Mouse (Mus musculus): ENCODE data around the gene Ern1. TPM values are rescaled to one million over a fixed set of nuclear protein-coding genes. Genes with fewer than 3 reads are reported as not detected.
"Not testable (repeated sequence)": the region's sequence is repeated elsewhere in the genome, so short reads cannot be mapped to it uniquely, and the experiment has no call there.

The Ern1 gene
- polyA plus RNA-seq, 1 experiment from 2014 or later, result 6.3 TPM

DNA sequence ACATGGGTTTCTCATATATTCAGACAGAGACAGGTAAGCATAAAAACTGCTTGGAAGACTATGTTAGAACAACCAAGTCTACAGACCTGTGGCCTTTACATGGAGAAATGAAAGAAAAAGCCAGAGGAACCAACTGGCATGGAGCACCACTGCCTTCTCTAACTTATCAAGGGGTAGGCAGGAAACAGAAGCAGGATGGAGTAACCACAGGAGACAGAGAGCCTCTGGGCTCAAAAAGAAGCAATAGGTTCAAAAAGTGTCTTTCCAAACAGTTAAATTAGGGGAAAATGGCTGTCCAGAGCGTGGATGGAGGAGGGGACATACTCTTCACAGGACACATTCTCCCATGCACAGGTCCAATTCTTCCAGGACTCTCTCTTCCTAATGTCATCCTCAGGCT is 16.0 kb downstream of the Ern1 start:
- H3K9ac ChIP-seq, result no peak overlapping the region
- no peaks in the 10 kb centered on the region for H3K4me1 ChIP-seq
- no peaks in the 10 kb centered on the region for H3K9me3 ChIP-seq
- H3K4me3 ChIP-seq, result no peak overlapping the region
- H3K36me3 ChIP-seq, result no peaks in the 10 kb centered on the region
- H3K27ac ChIP-seq, result no peak overlapping the region
- no peaks in the 10 kb centered on the region for H3K27me3 ChIP-seq (replicated peaks)
- ATAC-seq (ENCODE audit: low FRiP score, low read depth), result no peak
- H3K4me2 ChIP-seq (replicated peaks), result no peak overlapping the region
- 96% methylated on average over 1 of the region's 1 CpGs for WGBS

DNA sequence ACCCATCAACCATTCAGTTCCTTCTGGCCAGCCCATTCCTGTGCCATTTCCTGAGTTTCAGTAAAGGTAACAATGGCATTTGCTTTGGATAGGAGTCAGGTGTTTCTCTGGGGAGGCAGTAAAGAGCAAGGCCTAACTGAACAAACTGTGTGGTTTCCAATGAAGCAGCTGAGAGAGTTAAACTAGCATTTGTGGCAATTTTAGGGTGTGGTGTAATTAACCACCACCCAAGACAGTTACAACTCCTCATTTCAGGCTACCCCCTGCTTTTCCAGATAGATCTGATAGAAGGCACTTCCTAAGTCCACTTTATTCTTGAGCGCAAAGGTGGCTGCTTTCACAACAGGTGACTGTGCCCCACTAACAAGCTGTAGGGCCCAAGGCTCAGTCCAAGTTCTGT is 19.1 kb downstream of the Ern1 start:
- no peaks in the 10 kb centered on the region for H3K36me3 ChIP-seq
- no peaks in the 10 kb centered on the region for H3K27me3 ChIP-seq (replicated peaks)
- no peak overlapping the region for H3K27ac ChIP-seq
- H3K4me3 ChIP-seq, result no peak overlapping the region
- WGBS, result 88% methylated on average over 1 of the region's 1 CpGs
- no peak overlapping the region for H3K9ac ChIP-seq
- H3K4me1 ChIP-seq, result no peaks in the 10 kb centered on the region
- no peak overlapping the region for H3K4me2 ChIP-seq (replicated peaks)
- ATAC-seq (ENCODE audit: low FRiP score, low read depth), result no peak
- no peaks in the 10 kb centered on the region for H3K9me3 ChIP-seq

DNA sequence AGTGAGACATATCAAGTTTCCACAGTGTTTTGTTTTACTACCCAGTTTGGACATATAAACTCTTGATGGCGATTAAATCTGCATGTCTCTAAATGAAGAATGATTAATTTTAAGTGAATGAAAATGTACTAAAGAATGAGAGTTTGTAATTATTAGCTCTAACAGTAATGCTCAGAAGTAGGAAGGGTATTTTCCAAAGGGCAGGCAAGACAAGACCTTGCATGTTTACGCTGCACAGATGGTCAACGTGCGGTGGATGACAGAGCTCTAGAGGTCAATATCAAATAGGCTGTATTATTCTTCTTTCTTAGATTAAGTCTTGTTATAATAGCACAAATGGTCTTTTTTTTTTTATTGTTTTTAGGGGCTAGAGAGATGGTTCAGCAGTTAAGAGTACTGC is 21.7 kb downstream of the Ern1 start:
- 94% methylated on average over 4 of the region's 4 CpGs for WGBS
- Histone ChIP-seq H3K4me3 (no peak overlapping the region), H3K36me3 (no peaks in the 10 kb centered on the region), H3K27ac (no peak overlapping the region), H3K27me3 (replicated peaks) (no peaks in the 10 kb centered on the region), H3K4me1 (no peaks in the 10 kb centered on the region), H3K4me2 (replicated peaks) (no peak overlapping the region), H3K9ac (no peak overlapping the region), H3K9me3 (no peaks in the 10 kb centered on the region)
- ATAC-seq (ENCODE audit: low FRiP score, low read depth), result no peak

DNA sequence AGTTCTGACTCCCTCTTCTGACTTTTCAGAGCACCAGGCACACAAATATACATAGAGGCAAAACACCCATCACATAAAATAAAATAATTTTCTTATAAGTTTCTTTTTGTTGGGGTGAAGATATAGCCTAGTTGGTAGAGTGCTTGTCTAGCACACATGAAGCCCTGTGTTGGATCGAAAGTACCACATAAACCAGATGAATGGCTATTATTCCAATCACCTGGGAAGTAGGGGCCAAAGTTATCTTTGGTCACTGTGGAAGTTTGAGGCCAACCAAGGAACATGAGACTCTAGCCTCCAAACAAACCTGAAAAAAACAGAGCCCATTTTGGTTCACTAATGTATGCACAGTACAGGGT is 22.1 kb downstream of the Ern1 start:
- no peaks in the 10 kb centered on the region for H3K4me1 ChIP-seq
- no peaks in the 10 kb centered on the region for H3K9me3 ChIP-seq
- H3K9ac ChIP-seq, result no peak overlapping the region
- no peak for ATAC-seq (ENCODE audit: low FRiP score, low read depth)
- no peaks in the 10 kb centered on the region for H3K27me3 ChIP-seq (replicated peaks)
- no peak overlapping the region for H3K4me3 ChIP-seq
- H3K36me3 ChIP-seq, result no peaks in the 10 kb centered on the region
- no peak overlapping the region for H3K27ac ChIP-seq
- H3K4me2 ChIP-seq (replicated peaks), result no peak overlapping the region
- WGBS, result 92% methylated on average over 1 of the region's 1 CpGs

DNA sequence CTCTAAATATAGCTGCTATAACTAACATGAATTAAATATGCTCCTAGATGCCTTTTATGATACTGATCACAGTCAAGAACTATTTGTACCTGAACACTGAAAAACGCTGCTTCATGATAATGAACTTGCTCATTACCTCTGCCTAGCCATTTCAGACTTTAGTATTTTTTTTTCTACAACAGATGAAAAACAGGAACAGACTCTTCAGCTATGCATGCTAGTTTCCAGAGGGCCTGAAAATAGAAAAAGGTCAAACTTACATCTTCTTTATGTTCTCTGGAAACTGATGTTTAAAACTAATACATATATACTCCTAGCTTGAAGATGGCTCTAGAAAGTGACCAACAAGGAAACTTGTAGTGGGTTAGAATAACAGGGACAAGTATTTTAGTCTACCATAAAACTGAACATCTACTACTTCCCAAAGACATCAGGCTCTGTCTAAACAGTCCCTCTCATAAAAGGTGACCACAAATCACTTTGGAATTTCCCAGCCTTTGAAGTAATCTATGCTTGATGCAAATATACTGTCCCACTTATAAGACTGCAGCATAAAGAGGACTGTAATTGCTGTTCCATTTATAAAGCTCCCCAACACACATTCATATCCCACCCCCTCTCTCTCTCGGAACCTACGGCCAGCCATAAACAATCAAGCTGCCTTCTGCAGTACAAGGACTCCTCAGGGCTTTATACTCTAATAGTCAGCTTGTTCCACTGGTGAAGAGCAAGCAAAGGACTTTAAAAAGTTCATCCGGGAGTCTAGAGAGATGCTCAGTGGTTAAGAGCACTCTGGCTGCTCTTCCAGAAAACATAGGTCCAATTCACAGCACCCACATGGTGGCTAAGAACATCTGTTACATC is 22.7 kb downstream of the Ern1 start:
- ATAC-seq (ENCODE audit: low FRiP score, low read depth), result no peak
- Histone ChIP-seq H3K9me3 (no peaks in the 10 kb centered on the region), H3K36me3 (no peaks in the 10 kb centered on the region), H3K4me3 (no peak overlapping the region), H3K27me3 (replicated peaks) (no peaks in the 10 kb centered on the region), H3K4me1 (no peaks in the 10 kb centered on the region), H3K27ac (no peak overlapping the region), H3K9ac (no peak overlapping the region), H3K4me2 (replicated peaks) (no peak overlapping the region)
- 65% methylated on average over 4 of the region's 4 CpGs for WGBS

DNA sequence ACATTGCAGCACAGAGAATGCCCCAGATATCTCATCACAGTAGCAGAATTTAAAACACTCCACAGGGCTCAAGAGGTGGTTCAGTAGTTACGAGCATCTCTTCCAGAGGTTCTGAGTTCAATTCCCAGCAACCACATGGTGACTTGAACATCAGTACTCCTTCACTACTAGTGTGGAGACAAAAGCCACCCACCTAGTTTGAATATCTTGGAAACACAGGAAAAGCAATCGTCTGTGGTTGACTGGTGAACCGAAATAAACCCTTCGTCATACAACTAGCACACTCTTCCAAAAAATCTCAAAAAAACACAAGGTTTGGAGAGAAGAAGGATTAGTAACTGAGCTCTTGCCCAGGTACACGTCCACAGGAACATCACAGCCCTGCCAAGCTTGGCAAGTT is 23.8 kb downstream of the Ern1 start:
- Histone ChIP-seq H3K9me3 (no peaks in the 10 kb centered on the region), H3K4me1 (no peaks in the 10 kb centered on the region), H3K36me3 (no peaks in the 10 kb centered on the region), H3K9ac (no peak overlapping the region), H3K27me3 (replicated peaks) (no peaks in the 10 kb centered on the region), H3K4me2 (replicated peaks) (no peak overlapping the region), H3K27ac (no peak overlapping the region), H3K4me3 (no peak overlapping the region)
- WGBS, result 79% methylated on average over 5 of the region's 5 CpGs
- ATAC-seq (ENCODE audit: low FRiP score, low read depth), result no peak

DNA sequence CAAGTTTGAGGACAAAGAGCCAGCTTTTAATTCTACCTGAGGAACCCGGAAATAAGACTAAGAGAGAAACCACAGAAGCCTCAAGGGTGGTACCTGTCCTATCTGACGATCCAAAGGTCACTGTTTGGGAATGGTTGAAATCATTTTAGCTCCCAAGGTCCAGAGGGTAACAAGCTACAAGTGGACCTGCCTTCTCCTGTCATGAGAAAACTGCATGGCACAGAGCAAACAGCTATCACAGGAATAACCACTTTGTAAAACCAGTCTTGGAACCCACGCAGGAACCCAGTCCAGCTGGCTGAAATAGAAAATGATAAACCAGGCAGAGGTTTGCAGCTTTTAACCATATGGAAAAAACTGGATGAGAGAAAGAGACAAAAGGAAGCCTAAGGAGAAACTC is 25.3 kb downstream of the Ern1 start:
- H3K36me3 ChIP-seq, result no peaks in the 10 kb centered on the region
- ATAC-seq (ENCODE audit: low FRiP score, low read depth), result no peak
- no peak overlapping the region for H3K4me3 ChIP-seq
- no peaks in the 10 kb centered on the region for H3K9me3 ChIP-seq
- no peaks in the 10 kb centered on the region for H3K27me3 ChIP-seq (replicated peaks)
- H3K4me2 ChIP-seq (replicated peaks), result no peak overlapping the region
- 85% methylated on average over 3 of the region's 3 CpGs for WGBS
- H3K27ac ChIP-seq, result no peak overlapping the region
- no peaks in the 10 kb centered on the region for H3K4me1 ChIP-seq
- no peak overlapping the region for H3K9ac ChIP-seq

DNA sequence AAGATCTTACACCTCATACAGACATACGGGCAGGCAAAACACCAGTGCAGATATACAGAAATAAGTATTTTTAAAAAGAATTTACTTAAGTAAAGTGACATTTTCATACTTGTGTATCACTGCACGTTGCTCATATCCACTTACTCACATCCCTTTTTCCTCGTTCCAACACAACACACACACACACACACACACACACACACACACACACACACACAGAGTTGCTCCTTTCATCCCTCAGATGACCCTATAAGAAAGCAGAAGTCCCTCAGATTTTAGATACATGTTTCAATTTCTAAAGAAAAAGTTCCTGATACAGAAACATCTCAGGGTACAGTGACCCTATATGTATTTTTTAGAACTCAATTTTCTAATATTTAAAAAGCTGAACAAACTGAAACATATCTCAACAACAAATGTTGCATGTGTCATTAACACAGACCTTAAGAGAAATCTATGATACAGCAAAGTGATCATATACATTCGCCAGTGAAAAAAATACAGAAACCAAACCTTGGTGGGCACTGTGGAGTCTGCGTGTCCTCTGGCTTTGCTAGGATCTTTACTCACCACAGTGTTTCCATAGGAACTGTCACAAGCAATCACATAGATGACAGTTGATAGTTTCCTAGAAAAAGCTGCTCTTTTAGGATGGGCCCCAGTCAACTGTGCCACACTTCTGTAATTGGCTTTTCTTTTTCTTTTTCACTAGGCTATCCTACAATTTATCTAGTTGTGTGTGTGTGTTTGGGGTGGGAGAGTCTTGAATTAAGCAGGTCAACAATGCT is 26.3 kb downstream of the Ern1 start:
- H3K4me1 ChIP-seq, result no peaks in the 10 kb centered on the region
- no peak for ATAC-seq (ENCODE audit: low FRiP score, low read depth)
- no peak overlapping the region for H3K4me2 ChIP-seq (replicated peaks)
- no peak overlapping the region for H3K27ac ChIP-seq
- no peak overlapping the region for H3K4me3 ChIP-seq
- 88% methylated on average over 5 of the region's 5 CpGs for WGBS
- H3K36me3 ChIP-seq, result no peaks in the 10 kb centered on the region
- no peaks in the 10 kb centered on the region for H3K27me3 ChIP-seq (replicated peaks)
- H3K9ac ChIP-seq, result no peak overlapping the region
- H3K9me3 ChIP-seq, result no peaks in the 10 kb centered on the region

DNA sequence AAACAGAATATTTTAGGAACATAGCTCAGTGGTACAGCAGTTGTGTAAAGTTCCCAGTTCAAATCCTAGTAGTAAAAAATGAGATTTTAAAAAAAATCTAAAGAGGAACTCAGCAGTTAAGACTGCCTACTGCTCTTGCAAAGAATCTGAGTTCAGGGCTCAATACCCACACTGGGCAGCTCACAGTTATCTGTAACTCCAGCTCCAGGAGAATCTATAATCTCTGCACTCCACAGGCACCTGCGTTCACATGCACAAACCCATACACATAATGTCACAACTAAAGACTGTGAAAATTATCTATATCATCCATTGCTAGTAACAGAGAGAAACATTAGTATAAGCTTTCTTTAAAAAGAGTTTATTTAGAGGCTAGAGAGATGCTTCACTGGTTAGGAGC is 27.0 kb downstream of the Ern1 start:
- ATAC-seq (ENCODE audit: low FRiP score, low read depth), result no peak
- Histone ChIP-seq H3K9ac (no peak overlapping the region), H3K36me3 (no peaks in the 10 kb centered on the region), H3K4me1 (no peaks in the 10 kb centered on the region), H3K27me3 (replicated peaks) (no peaks in the 10 kb centered on the region), H3K4me3 (no peak overlapping the region), H3K4me2 (replicated peaks) (no peak overlapping the region), H3K27ac (no peak overlapping the region), H3K9me3 (no peaks in the 10 kb centered on the region)
- WGBS, result 96% methylated on average over 1 of the region's 1 CpGs

DNA sequence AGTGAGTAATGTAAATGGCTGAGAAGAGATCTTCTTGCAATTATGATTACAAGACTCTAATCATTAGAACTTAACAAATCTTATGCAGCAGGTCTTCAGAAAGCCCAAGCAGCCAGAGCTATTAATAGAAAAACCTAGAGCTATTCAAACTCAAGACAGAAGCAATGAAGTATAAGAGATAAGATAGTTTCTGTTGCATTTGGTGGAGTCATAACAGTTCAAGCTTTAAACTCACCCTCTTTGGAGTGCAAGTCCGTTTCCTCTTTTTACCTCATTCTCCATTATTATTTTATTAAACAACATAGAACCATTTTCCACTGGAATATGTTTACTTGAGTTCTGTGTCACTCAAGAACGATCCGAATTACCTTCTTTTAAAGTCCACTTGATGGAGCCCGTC is 29.1 kb downstream of the Ern1 start:
- H3K4me1 ChIP-seq, result no peaks in the 10 kb centered on the region
- no peak overlapping the region for H3K4me2 ChIP-seq (replicated peaks)
- no peaks in the 10 kb centered on the region for H3K36me3 ChIP-seq
- 96% methylated on average over 4 of the region's 4 CpGs for WGBS
- H3K9me3 ChIP-seq, result no peaks in the 10 kb centered on the region
- H3K4me3 ChIP-seq, result no peak overlapping the region
- H3K9ac ChIP-seq, result no peak overlapping the region
- no peaks in the 10 kb centered on the region for H3K27me3 ChIP-seq (replicated peaks)
- no peak for ATAC-seq (ENCODE audit: low FRiP score, low read depth)
- no peak overlapping the region for H3K27ac ChIP-seq

DNA sequence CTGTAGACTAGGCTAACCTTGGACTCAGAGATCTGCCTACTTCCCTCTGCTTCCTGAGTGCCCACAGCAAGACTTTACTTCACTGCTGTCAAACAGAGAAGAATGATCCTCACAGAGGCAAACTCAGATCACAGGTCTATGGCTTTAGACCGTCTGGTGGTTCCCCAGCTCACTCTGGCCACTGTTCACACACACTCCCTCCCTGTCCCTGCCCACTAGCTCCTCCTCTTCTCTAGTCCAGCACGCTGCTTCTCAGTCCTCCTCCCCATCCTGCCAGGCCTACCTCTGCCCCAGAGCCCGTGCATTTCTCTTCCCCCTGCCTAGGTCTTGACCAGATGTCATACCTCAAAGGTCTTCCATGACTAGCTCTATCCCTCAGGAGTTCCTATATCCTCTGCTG is 44.0 kb downstream of the Ern1 start:
- Histone ChIP-seq H3K4me2 (replicated peaks) (no peak overlapping the region), H3K4me3 (no peak overlapping the region), H3K36me3 (no peaks in the 10 kb centered on the region), H3K27ac (no peak overlapping the region), H3K9me3 (no peaks in the 10 kb centered on the region), H3K4me1 (no peaks in the 10 kb centered on the region), H3K27me3 (replicated peaks) (no peaks in the 10 kb centered on the region), H3K9ac (no peak overlapping the region)
- no peak for ATAC-seq (ENCODE audit: low FRiP score, low read depth)
- WGBS, result 44% methylated on average over 3 of the region's 3 CpGs

DNA sequence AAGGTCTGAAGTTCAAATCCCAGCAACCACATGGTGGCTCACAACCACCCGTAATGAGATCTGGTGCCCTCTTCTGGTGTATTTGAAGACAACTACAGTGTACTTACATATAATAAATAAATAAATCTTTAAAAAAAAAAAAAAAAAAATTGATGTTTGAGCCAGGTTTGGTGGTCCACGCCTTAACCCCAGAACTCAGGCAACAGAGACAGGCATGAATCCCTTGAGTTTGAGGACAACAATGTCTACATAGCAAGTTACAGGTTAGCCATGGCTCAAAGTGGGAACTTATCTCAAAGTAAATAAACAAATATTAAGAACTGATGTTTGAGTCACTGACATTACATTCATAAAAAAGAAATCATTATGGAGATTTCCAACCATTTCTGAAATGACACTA is 45.1 kb downstream of the Ern1 start:
- H3K4me3 ChIP-seq; H3K9me3 ChIP-seq; H3K27me3 ChIP-seq (replicated peaks); H3K36me3 ChIP-seq; H3K4me2 ChIP-seq (replicated peaks); H3K4me1 ChIP-seq; H3K9ac ChIP-seq; H3K27ac ChIP-seq; ATAC-seq (ENCODE audit: low FRiP score, low read depth): not testable (repeated sequence)
- 81% methylated on average over 2 of the region's 2 CpGs for WGBS

DNA sequence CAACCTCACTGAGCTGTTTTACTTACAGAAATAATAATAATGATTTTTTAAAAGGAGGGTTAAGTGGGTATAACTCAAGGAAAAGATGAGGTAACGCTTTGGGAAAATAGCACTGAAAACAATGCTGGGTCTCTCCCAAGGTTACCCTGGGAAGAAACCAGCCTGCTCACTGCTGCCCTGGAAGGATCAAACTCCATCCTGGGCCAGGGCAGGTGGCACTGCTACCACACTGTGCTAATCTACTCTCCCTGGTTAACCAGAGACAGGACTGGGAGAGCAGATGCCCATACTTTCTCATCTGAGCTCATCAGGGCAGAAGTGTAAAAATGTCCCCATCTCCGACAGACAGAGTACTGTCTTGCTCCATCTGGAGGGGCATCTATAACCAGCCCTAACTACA is 47.3 kb downstream of the Ern1 start:
- Histone ChIP-seq H3K4me1 (no peaks in the 10 kb centered on the region), H3K4me3 (no peak overlapping the region), H3K9me3 (no peaks in the 10 kb centered on the region), H3K27me3 (replicated peaks) (no peaks in the 10 kb centered on the region), H3K27ac (no peak overlapping the region), H3K9ac (no peak overlapping the region), H3K4me2 (replicated peaks) (no peak overlapping the region), H3K36me3 (no peaks in the 10 kb centered on the region)
- 91% methylated on average over 2 of the region's 2 CpGs for WGBS
- no peak for ATAC-seq (ENCODE audit: low FRiP score, low read depth)
